Mouse (Mus musculus) limb, embryonic 11.5 days (tissue): ENCODE data around the gene Mrps26. TPM values are rescaled to one million over a fixed set of nuclear protein-coding genes. Genes with fewer than 3 reads are reported as not detected.

ENCODE experiments used
- ATAC-seq: fragments of 200-750 bp; cut with Nextera tagmentation; 2 replicates; pipeline ENCODE4 v1.8.0; 2017; ENCODE audit warnings: low read depth; ENCODE audit not compliant: insufficient number of reproducible peaks, low FRiP score, low TSS enrichment
- DNase-seq: peaks from one replicate; pipeline ENCODE4 v3.0.0-alpha.2; 2015; ENCODE audit warnings: low spot score
- H3K27ac ChIP-seq: fragments of 300-500 bp; sonication (generic); replicated peaks from 2 replicates; pipeline ENCODE4 v1.5.1; 2014; ENCODE audit warnings: low read depth, mild to moderate bottlenecking, low read length
- H3K27me3 ChIP-seq: fragments of 300-500 bp; sonication (generic); 2 replicates; pipeline ENCODE4 v1.6.1; 2014; ENCODE audit warnings: mild to moderate bottlenecking, low read length, mixed read lengths; ENCODE audit not compliant: control insufficient read depth, insufficient read depth
- H3K36me3 ChIP-seq: fragments of 300-500 bp; sonication (generic); 2 replicates; pipeline ENCODE4 v1.6.1; 2014; ENCODE audit warnings: mild to moderate bottlenecking, low read length, moderate library complexity, mixed read lengths; ENCODE audit not compliant: control insufficient read depth, insufficient read depth
- H3K4me1 ChIP-seq: fragments of 300-500 bp; sonication (generic); 2 replicates; pipeline ENCODE4 v1.6.1; 2014; ENCODE audit warnings: low read length, mixed read lengths; ENCODE audit not compliant: control insufficient read depth, insufficient read depth
- H3K4me2 ChIP-seq: fragments of 300-500 bp; sonication (generic); 2 replicates; pipeline ENCODE4 v1.6.1; 2014; ENCODE audit warnings: low read depth, mild to moderate bottlenecking, moderate library complexity; ENCODE audit not compliant: severe bottlenecking
- H3K4me3 ChIP-seq: fragments of 300-500 bp; sonication (generic); 2 replicates; pipeline ENCODE4 v1.5.1; 2014; ENCODE audit warnings: low read depth, low read length
- H3K9ac ChIP-seq: fragments of 300-500 bp; sonication (generic); 2 replicates; pipeline ENCODE4 v1.6.1; 2014; ENCODE audit warnings: mild to moderate bottlenecking, low read length
- H3K9me3 ChIP-seq: fragments of 300-500 bp; sonication (generic); 2 replicates; pipeline ENCODE4 v1.6.1; 2016; ENCODE audit warnings: low read length; ENCODE audit not compliant: control insufficient read depth
- WGBS: fragments of 180-500 bp; shearing (Covaris S2); extraction: QIAGEN DNeasy Blood & Tissue Kit; methylation state at CpG from one replicate; pipeline ENCODE4 v1.1.7; 2014; 5-methylcytosine and 5-hydroxymethylcytosine counted together
- polyA plus RNA-seq: library from polyadenylated mRNA; unstranded; fragments of >200 nt; fragmentation: Nextera tagmentation; extraction: Ambion mirVana; gene quantifications from 2 replicates; pipeline ENCODE4 v1.2.1, GENCODE M21; 2014

Mrps26 gene
- polyA plus RNA-seq, 1 experiment from 2014 or later: 90.2 TPM

DNA sequence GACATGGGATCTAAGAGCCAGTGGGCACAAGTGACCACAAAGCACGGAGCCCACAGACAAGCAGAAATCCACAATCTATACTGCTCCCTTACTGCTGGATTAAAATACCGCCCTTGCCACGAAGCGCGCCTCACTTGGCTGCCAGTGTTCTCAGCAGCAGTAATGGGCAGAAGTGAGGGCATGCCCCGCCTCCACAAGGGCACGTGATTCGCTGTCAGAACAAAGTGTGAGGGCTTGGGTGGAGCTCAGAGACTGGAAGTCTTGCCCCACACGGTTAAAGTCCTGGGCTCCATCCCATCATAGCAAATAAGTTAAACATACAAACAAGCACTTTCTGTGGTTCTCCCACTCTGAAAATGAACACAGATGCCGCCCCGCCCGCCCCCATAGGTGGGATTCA, 14.1 kb downstream of the Mrps26 start:
- Histone ChIP-seq H3K27ac (no peak overlapping the region), H3K9ac (no peak overlapping the region), H3K4me1 (0 out of 2 replicates have a peak, but pooled peaks cover 4% of the 10 kb centered on the region), H3K9me3 (no peaks in the 10 kb centered on the region), H3K27me3 (peaks cover 71% of the 10 kb centered on the region), H3K4me2 (no peak overlapping the region), H3K4me3 (0 out of 2 replicates have a peak overlapping the region, but pooled peaks have one; percentile 5), H3K36me3 (no peaks in the 10 kb centered on the region)
- DNase-seq (peak; percentile 55), ATAC-seq (no peak; the same call in 1 of the 2 replicates)
- 3% methylated on average over 12 of the region's 12 CpGs for WGBS

DNA sequence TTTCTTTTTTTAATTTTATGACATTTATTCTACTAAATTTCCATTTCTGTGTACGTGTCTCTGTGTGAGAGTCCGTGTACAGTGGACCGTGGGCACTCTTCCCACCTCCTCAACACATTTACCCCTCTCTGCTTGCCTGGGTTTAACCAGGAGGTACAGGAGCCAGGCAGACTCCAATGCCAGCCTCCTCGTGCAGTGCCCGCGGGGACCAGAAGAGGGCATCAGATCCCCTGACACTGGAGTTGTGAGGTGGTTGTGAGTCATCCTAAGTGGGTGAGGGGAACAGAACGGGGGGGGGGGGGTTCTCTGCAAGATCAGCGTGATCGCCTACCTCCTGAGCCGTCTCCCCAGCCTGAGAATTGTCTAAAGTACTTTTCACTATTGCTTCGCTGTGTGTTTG, 14.6 kb downstream of the Mrps26 start:
- WGBS: 15% methylated on average over 11 of the region's 11 CpGs
- Histone ChIP-seq H3K9me3 (no peaks in the 10 kb centered on the region), H3K4me1 (0 out of 2 replicates have a peak, but pooled peaks cover 4% of the 10 kb centered on the region), H3K4me3 (no peak overlapping the region), H3K4me2 (no peak overlapping the region), H3K27me3 (peaks cover 76% of the 10 kb centered on the region), H3K9ac (no peak overlapping the region), H3K36me3 (no peaks in the 10 kb centered on the region), H3K27ac (no peak overlapping the region)
- DNase-seq (peak; percentile 81), ATAC-seq (no peak)

DNA sequence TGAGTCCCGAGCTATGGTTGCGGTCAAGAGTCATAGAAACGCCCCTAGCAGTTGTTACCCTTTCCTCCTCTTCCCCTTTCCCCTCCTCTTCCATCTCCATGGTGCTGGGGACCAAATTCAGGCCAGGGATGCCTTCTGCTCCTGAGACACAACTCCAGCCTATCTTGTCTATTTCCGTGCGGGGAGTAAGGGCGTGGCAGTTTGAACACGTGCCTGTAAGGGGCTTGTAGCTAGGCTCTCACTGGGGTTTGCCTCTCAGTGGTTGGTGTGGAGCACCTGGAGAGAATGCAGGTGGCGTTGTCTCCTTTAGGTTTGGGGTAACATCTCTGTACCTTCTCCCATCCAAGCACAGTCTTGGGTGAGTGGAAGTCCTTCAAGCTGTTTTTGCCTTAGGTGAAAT, 16.2 kb downstream of the Mrps26 start:
- ATAC-seq (no peak), DNase-seq (no peak)
- Histone ChIP-seq H3K4me1 (0 out of 2 replicates have a peak, but pooled peaks cover 4% of the 10 kb centered on the region), H3K9me3 (no peaks in the 10 kb centered on the region), H3K27ac (no peak overlapping the region), H3K36me3 (no peaks in the 10 kb centered on the region), H3K4me2 (no peak overlapping the region), H3K4me3 (no peak overlapping the region), H3K9ac (no peak overlapping the region), H3K27me3 (peaks cover 76% of the 10 kb centered on the region)
- WGBS: 6% methylated on average over 8 of the region's 8 CpGs

- DNase-seq: no peak
- Histone ChIP-seq H3K36me3 (no peaks in the 10 kb centered on the region), H3K27ac (no peak overlapping the region), H3K9ac (no peak overlapping the region), H3K4me3 (peak overlapping the region; percentile 21; the same call in 1 of the 2 replicates), H3K27me3 (peaks cover 65% of the 10 kb centered on the region), H3K4me2 (peak overlapping the region; percentile 41), H3K9me3 (no peaks in the 10 kb centered on the region), H3K4me1 (0 out of 2 replicates have a peak, but pooled peaks cover 4% of the 10 kb centered on the region)
- WGBS: 3% methylated on average over 16 of the region's 16 CpGs
- no peak for ATAC-seq
Observed at GRCm38 (mm10) chr2:130581201-130581600, 17.7 kb downstream of the Mrps26 start.

DNA sequence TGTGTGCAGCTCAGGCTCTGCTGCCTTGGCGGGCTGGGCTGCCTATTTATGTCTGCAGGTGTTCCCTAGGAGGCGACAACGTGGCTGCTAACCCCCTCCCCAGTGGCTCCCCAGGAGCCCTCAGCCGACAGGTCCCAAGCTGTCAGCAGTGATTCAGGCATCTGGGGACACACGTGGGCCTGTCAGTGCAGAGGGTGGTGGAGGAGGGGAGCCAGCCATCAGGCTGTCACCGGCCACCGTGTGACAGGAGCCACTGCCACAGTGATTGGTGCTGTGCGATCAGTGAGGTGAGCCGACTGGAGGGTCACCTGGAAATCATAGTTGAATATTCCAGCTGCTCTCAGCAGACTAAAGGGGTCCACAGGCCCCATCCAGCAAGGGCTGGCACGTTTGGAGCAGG, 19.0 kb downstream of the Mrps26 start, which contains the start of gene Avp:
Gene Avp, minus strand, starts transcription at position 3 of the 400 bp plus-strand sequence.
- no peak within 1 kb of the TSS for H3K4me2 ChIP-seq
- DNase-seq: no peak

GRCm38 (mm10) chr2:130583902-130584560, 20.5 kb downstream of the Mrps26 start:
- ATAC-seq (no peak), DNase-seq (no peak)
- no peak overlapping the region for H3K27ac ChIP-seq
- H3K27me3 ChIP-seq: peaks cover 39% of the 10 kb centered on the region
- 82% methylated on average over 10 of the region's 10 CpGs for WGBS
- H3K4me3 ChIP-seq: no peak overlapping the region
- no peaks in the 10 kb centered on the region for H3K4me1 ChIP-seq
- no peak overlapping the region for H3K9ac ChIP-seq
- H3K4me2 ChIP-seq: no peak overlapping the region
- no peaks in the 10 kb centered on the region for H3K36me3 ChIP-seq
- H3K9me3 ChIP-seq: no peaks in the 10 kb centered on the region

More for the DNA sequence above, 19.0 kb downstream of the Mrps26 start, which contains the start of gene Avp:
- Histone ChIP-seq H3K4me3 (no peak within 1 kb of the TSS), H3K4me1 (no peaks in the 10 kb centered on the region), H3K36me3 (no peaks in the 10 kb centered on the region), H3K27me3 (peaks cover 52% of the 10 kb centered on the region), H3K27ac (no peak within 1 kb of the TSS), H3K9ac (no peak within 1 kb of the TSS), H3K9me3 (no peaks in the 10 kb centered on the region)
- ATAC-seq: no peak
- 33% methylated on average over 10 of the region's 10 CpGs for WGBS

GRCm38 (mm10) chr2:130586016-130586415, 22.5 kb downstream of the Mrps26 start:
- Histone ChIP-seq H3K4me3 (no peak overlapping the region), H3K27ac (no peak overlapping the region), H3K9ac (no peak overlapping the region), H3K27me3 (peaks cover 19% of the 10 kb centered on the region), H3K4me2 (no peak overlapping the region), H3K9me3 (no peaks in the 10 kb centered on the region), H3K4me1 (no peaks in the 10 kb centered on the region), H3K36me3 (no peaks in the 10 kb centered on the region)
- DNase-seq (no peak), ATAC-seq (no peak)
- 85% methylated on average over 6 of the region's 6 CpGs for WGBS

DNA sequence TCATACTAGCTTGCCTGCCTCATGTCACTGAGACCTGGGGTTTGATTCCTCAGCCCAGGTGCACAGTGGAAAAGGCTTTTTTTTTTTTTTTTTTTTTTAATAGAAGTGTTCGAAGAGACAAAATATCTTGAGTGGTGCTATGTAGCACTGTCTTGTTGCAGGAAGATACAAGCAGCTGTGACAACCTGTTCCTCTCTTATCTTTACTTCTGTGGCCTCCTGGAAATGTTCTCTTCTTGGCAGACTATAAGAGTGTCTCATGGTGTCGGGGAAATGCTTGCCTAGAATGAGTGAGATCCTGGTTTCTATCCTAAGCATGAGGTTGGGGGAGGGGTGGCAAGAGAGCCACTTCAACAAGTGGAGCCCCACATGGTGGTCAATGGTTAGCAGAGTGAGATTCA, 24.8 kb downstream of the Mrps26 start:
- H3K9me3 ChIP-seq: no peaks in the 10 kb centered on the region

More for the DNA sequence above, 24.8 kb downstream of the Mrps26 start:
- no peaks in the 10 kb centered on the region for H3K4me1 ChIP-seq
- H3K27ac ChIP-seq: no peak overlapping the region
- no peaks in the 10 kb centered on the region for H3K27me3 ChIP-seq
- DNase-seq (no peak), ATAC-seq (no peak)
- H3K9ac ChIP-seq: no peak overlapping the region
- peaks cover 4% of the 10 kb centered on the region; the same call in 1 of the 2 replicates for H3K36me3 ChIP-seq
- no peak overlapping the region for H3K4me3 ChIP-seq
- H3K4me2 ChIP-seq: no peak overlapping the region
- 77% methylated on average over 2 of the region's 2 CpGs for WGBS
